Mouse (Mus musculus) kidney, postnatal 14 days (tissue): ENCODE data around the gene Hpse.

Experiments used
- DNase-seq: peaks from one replicate; pipeline ENCODE4 v3.0.0; 2022; ENCODE audit warnings: mixed read lengths

Gene Hpse

GRCm38 (mm10) chr5:100719235-100720088 lies at the start of gene Hpse:
Hpse (minus strand) TSS chr5:100719716.
- peak; percentile 45 for DNase-seq

DNA sequence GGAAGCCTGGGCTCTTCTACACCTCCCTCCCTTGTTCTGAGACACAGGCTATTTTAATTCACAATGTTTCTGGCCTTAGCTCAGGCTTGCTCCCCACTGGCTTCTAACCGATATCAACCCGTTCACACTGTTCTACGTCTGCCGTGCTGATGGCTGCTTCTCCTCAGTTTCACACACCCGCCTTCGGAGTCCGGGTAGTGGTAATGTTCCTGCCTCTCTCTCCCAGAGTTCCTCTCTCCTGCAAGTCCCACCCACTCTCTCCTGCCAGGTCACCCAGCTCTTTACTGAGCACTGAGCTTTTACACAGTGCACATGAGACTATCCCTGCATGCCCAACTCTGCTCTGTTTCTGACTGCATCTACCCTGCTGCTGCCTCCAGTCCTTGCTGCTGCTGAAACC lies 46.5 kb upstream of the Hpse start:
- no peak for DNase-seq

- no peak for DNase-seq
These were observed 42.2 kb upstream of the Hpse start for GRCm38 (mm10) chr5:100761736-100762135.

- DNase-seq = no peak
These were observed 40.6 kb upstream of the Hpse start for GRCm38 (mm10) chr5:100760049-100760663.

DNA sequence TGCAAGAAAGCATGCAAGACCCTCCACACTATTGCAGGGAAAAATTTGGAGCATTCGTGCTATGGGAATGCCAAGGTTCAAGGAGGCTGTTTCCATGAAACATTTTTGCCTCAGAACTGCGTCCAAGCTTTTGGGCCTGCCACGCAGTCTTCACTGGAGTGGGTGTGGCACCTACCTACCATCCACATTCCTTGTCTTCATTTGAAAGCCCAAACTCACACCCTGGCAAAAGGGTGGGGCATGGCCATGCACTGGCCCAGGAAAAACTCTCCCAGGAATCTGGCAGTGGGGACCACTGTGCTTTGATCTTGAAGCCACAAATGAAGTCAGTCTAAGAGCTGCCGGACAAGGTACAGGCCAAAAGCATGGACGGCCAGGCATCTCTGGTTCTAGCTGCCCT lies 38.6 kb upstream of the Hpse start:
- no peak for DNase-seq

DNA sequence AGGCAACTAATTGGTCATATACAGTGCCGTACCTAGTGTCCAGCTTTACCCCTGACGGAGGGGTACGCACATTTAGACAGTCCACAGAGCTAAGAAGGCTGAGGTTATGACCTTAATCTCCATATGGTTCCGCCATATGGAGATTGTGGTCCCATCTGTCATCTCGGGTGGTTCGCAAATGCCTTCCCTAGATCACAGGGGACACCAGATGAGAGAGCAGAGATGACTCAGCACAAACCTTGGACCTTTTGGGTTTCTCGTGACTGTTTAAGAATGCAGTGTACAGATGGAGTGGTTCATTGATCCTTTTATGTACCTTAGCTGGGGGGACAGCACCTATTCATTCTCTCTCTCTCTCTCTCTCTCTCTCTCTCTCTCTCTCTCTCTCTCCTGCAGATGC lies 33.9 kb upstream of the Hpse start:
- no peak for DNase-seq

DNA sequence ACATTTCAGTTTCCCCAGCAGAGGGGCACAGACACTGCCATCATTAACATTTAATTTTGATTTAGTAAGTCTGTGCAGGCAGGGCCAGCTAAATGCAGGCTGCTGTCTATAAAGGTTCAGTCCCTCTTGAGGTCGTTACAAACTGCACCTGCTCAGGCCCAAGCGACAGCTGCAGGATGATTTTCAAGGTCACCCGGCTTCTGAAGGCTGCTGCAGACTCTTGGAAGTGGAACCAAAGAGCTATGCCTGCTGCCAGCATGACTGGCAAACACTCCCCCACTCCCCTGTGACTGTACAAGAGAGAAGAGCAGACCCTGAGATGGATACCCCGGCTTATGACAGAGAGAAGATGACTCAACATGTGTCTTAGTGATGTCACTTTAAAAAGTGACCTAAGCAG lies 32.1 kb upstream of the Hpse start:
- no peak for DNase-seq

- DNase-seq = no peak
These were observed 31.2 kb upstream of the Hpse start for GRCm38 (mm10) chr5:100750617-100751255.

DNA sequence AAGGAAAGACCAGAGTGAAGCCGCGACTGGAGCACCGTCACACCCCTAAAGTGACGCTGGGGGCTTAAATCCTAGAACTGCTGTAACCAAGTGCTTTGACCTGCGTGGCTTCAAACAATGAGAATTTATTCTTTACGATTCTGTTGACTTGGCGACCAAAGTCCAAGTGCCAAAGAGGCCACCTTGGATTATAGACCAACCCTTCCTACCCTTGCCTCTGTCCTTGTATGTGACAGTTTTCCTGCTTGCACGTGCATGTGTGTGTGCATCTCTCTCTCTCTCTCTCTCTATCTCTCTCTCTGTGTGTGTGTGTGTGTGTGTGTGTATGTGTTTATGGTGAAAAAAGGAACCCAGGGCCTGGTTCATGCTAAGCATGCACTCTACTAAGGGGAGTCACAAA lies 19.3 kb upstream of the Hpse start:
- no peak for DNase-seq

DNA sequence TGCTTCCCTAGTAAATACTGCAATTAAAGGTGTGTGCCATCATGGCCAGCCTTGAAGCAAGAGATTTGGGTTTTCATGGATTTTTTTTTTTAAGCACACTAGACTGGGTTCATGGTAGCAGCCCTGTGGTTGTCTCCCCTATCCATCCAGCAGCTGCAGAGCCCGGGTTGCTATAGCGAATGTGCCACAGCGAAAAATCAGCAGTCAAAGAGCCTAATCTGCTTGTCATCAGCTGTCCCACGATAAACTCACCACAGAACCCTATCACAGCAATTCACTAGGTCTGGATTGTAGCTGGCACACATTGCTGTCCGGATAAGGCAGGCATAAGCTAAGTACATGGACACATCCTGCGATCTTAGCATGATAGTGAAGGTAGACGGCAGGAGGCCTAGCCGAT lies 17.4 kb upstream of the Hpse start:
- no peak for DNase-seq

GRCm38 (mm10) chr5:100734535-100734934 lies 15.0 kb upstream of the Hpse start:
- no peak for DNase-seq

- no peak for DNase-seq
These were observed 9.2 kb upstream of the Hpse start for GRCm38 (mm10) chr5:100728757-100729156.

- DNase-seq = no peak
These were observed 6.5 kb upstream of the Hpse start for GRCm38 (mm10) chr5:100726001-100726400.

GRCm38 (mm10) chr5:100716762-100717161 lies 2.8 kb downstream of the Hpse start:
- no peak for DNase-seq

- DNase-seq = no peak
These were observed 8.3 kb downstream of the Hpse start for GRCm38 (mm10) chr5:100711219-100711618.

- DNase-seq = no peak
These were observed 9.5 kb downstream of the Hpse start for GRCm38 (mm10) chr5:100710012-100710411.

- no peak for DNase-seq
These were observed 10.5 kb downstream of the Hpse start for GRCm38 (mm10) chr5:100709035-100709434.

- no peak for DNase-seq
These were observed 12.8 kb downstream of the Hpse start for GRCm38 (mm10) chr5:100706675-100707074.

- no peak for DNase-seq
These were observed 15.2 kb downstream of the Hpse start for GRCm38 (mm10) chr5:100704272-100704671.

GRCm38 (mm10) chr5:100702325-100702724 lies 17.2 kb downstream of the Hpse start:
- DNase-seq = no peak

- DNase-seq = no peak
These were observed 18.5 kb downstream of the Hpse start for GRCm38 (mm10) chr5:100700861-100701620.

DNA sequence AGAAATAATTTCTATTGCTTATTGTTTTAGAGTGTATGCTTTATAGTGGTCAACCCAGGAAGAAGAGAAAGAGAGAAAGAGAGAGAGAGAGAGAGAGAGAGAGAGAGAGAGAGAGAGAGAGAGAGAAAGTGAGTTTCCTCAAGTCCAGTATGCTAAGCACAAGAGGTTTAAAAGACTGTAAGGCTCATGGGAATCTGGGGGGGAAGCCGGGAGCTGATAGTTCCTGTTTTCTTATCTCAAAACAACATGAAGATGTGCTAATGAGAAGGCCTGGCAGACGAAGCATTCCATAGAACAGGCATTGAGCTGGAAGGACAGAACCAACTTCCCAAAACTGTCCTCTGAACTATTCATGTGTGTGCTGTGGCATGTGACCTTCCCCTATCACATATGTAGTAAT lies 21.6 kb downstream of the Hpse start:
- DNase-seq = no peak

GRCm38 (mm10) chr5:100697398-100697797 lies 22.1 kb downstream of the Hpse start:
- no peak for DNase-seq
